Mouse (Mus musculus) forebrain, embryonic 13.5 days (tissue): ENCODE data around the gene Lats2. TPM values are rescaled to one million over a fixed set of nuclear protein-coding genes. Genes with fewer than 3 reads are reported as not detected.
"Not testable (repeated sequence)": the region's sequence is repeated elsewhere in the genome, so short reads cannot be mapped to it uniquely, and the experiment has no call there.

Experiments used
- ATAC-seq: fragments of 200-750 bp; cut with Nextera tagmentation; 2 replicates; pipeline ENCODE4 v1.8.0; 2017
- H3K27ac ChIP-seq: fragments of 300-500 bp; sonication (generic); 2 replicates; pipeline ENCODE4 v1.5.1; 2015; ENCODE audit warnings: inconsistent platforms, mild to moderate bottlenecking, moderate library complexity
- H3K27me3 ChIP-seq: fragments of 300-500 bp; sonication (generic); 2 replicates; pipeline ENCODE4 v1.6.1; 2015; ENCODE audit warnings: mild to moderate bottlenecking, inconsistent platforms
- H3K36me3 ChIP-seq: fragments of 300-500 bp; sonication (generic); 2 replicates; pipeline ENCODE4 v1.6.1; 2015; ENCODE audit warnings: mild to moderate bottlenecking, inconsistent platforms; ENCODE audit not compliant: poor library complexity, severe bottlenecking
- H3K4me1 ChIP-seq: fragments of 300-500 bp; sonication (generic); 2 replicates; pipeline ENCODE4 v1.6.1; 2015; ENCODE audit warnings: inconsistent platforms
- H3K4me2 ChIP-seq: fragments of 300-500 bp; sonication (generic); 2 replicates; pipeline ENCODE4 v1.6.1; 2015; ENCODE audit warnings: inconsistent platforms, mild to moderate bottlenecking, moderate library complexity
- H3K4me3 ChIP-seq: fragments of 300-500 bp; sonication (generic); 2 replicates; pipeline ENCODE4 v1.5.1; 2015; ENCODE audit warnings: mild to moderate bottlenecking, inconsistent platforms
- H3K9ac ChIP-seq: fragments of 300-500 bp; sonication (generic); 2 replicates; pipeline ENCODE4 v1.6.1; 2015; ENCODE audit warnings: mild to moderate bottlenecking, inconsistent platforms
- H3K9me3 ChIP-seq: fragments of 300-500 bp; sonication (generic); replicated peaks from 2 replicates; pipeline ENCODE4 v1.6.1; 2016; ENCODE audit warnings: inconsistent platforms
- WGBS: fragments of 180-500 bp; shearing (Covaris S2); methylation state at CpG from one replicate; pipeline ENCODE4 v1.1.7; 2015; 5-methylcytosine and 5-hydroxymethylcytosine counted together
- polyA plus RNA-seq: library from polyadenylated mRNA; unstranded; fragments of >200 nt; fragmentation: Nextera tagmentation; extraction: Ambion mirVana; gene quantifications from 2 replicates; pipeline ENCODE4 v1.2.1, GENCODE M21; 2015

Lats2 gene
- polyA plus RNA-seq, 1 experiment from 2014 or later = 8.3 TPM

GRCm38 (mm10) chr14:57756094-57756493, 2.1 kb downstream of the Lats2 start:
- H3K4me3 ChIP-seq = no peak overlapping the region
- H3K9me3 ChIP-seq = no peaks in the 10 kb centered on the region
- H3K27me3 ChIP-seq = no peaks in the 10 kb centered on the region
- WGBS = 91% methylated on average over 4 of the region's 4 CpGs
- no peak overlapping the region for H3K4me2 ChIP-seq
- no peak overlapping the region for H3K27ac ChIP-seq
- H3K36me3 ChIP-seq = no peaks in the 10 kb centered on the region
- ATAC-seq = no peak
- peaks cover 4% of the 10 kb centered on the region for H3K4me1 ChIP-seq
- H3K9ac ChIP-seq = no peak overlapping the region

DNA sequence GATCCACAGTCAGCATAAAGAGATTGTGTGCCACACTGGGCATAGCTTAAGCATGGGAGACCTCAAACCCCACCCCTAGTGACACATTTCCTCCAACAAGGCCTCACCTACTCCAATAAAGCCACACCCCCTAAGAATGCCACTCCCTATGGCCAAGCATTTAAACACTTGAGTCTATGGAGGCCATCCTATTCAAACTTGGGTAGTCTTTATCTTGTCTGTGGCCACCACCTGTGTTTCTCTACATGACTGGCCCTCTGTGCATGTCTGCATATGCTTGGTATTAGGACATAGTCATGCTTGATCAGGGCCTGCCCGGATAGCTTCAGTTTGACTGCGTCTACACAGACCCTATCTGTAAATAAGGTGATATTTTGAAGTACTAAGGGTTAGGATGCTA, 2.5 kb downstream of the Lats2 start:
- no peaks in the 10 kb centered on the region for H3K27me3 ChIP-seq
- no peak for ATAC-seq
- no peaks in the 10 kb centered on the region for H3K9me3 ChIP-seq
- H3K4me1 ChIP-seq = no peaks in the 10 kb centered on the region
- 97% methylated on average over 2 of the region's 2 CpGs for WGBS
- H3K9ac ChIP-seq = no peak overlapping the region
- H3K4me2 ChIP-seq = no peak overlapping the region
- H3K27ac ChIP-seq = no peak overlapping the region
- H3K4me3 ChIP-seq = no peak overlapping the region
- no peaks in the 10 kb centered on the region for H3K36me3 ChIP-seq

DNA sequence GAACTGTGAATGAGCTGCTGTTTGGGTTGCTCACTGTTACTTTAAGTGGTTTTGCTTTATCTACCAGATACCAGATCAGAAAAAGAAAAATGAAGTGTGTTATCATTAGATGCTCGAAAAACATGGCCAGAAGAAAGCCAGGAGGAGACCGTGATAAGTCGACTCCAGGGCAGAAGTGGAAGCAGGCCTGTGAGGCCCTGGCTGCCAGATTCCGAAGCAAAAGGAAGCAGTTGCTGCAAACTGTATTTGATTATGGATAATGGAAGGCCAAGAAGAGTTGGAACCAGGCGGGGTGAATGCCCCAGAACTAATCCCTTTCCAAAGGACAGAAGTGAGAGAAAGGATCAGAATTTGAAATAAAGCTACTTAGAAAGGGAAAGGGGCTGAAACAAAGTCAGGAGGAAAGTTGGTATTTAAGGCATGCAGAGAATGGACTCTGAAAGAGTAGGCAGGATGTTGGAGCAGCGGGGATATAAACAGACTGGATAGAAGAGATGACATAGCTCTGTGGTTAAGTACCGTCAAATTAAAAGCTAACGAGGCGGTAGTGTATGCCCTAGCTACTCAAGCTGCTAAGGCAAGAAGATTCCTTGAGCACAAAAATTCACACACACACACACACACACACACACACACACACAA, 4.7 kb downstream of the Lats2 start:
- no peak overlapping the region for H3K4me3 ChIP-seq
- no peaks in the 10 kb centered on the region for H3K36me3 ChIP-seq
- H3K4me1 ChIP-seq = no peaks in the 10 kb centered on the region
- no peak overlapping the region for H3K27ac ChIP-seq
- no peak overlapping the region for H3K9ac ChIP-seq
- no peak overlapping the region for H3K4me2 ChIP-seq
- 13% methylated on average over 9 of the region's 9 CpGs for WGBS
- H3K9me3 ChIP-seq = no peaks in the 10 kb centered on the region
- no peak for ATAC-seq
- H3K27me3 ChIP-seq = no peaks in the 10 kb centered on the region

DNA sequence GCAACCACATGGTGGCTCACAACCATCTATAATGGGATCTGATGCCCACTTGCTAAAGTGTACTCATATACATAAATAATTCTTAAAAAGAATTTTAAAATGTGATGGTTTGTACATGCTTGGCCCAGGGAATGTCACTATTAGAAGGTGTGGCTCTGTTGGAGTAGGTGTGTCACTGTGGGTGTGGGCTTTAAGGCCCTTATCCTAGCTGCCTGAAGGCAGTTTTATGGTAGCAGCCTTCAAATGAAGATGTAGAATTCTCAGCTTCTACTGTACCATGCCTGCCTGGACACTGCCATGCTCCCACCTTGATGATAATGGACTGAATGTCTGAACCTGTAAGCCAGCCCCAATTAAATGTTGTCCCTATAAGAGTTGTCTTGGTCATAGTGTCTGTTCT, 7.2 kb downstream of the Lats2 start:
- not testable (repeated sequence) for H3K27me3 ChIP-seq, H3K4me3 ChIP-seq, H3K4me1 ChIP-seq, H3K9ac ChIP-seq, ATAC-seq, H3K36me3 ChIP-seq, H3K9me3 ChIP-seq, H3K4me2 ChIP-seq, H3K27ac ChIP-seq

DNA sequence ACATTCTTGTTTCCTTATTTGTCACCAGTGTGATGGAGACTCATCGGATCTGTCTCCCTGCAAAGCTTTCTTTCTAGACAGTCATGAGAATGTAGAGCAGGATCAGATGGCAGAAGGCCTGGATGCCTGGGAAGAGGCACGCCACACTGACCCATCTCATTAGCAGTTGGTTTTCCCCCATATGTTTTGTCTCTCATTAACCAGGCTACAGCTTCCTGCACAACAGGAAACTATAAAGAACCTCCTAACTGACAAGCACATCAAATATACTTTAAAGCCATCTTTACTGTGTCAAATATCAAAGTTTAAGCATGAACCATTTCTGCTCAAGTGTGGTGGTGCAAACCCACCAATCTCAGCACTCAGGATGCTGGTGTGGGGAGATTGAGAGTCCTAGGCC, 8.7 kb downstream of the Lats2 start:
- 74% methylated on average over 2 of the region's 2 CpGs for WGBS
- ATAC-seq = no peak

GRCm38 (mm10) chr14:57746001-57746771, 12.0 kb downstream of the Lats2 start, which contains the start of gene Gm49361:
Gm49361 (minus strand) TSS chr14:57746103.
- peak; percentile 88 for ATAC-seq
- WGBS = under 1% methylated on average over 64 of the region's 68 CpGs
- Histone ChIP-seq H3K27ac (peak within 1 kb of the TSS; percentile 54), H3K27me3 (peaks cover 7% of the 10 kb centered on the region; the same call in 1 of the 2 replicates), H3K9me3 (no peaks in the 10 kb centered on the region), H3K4me2 (peak within 1 kb of the TSS; percentile 93), H3K4me1 (peaks cover 22% of the 10 kb centered on the region), H3K4me3 (peak within 1 kb of the TSS; percentile 90), H3K36me3 (no peaks in the 10 kb centered on the region), H3K9ac (peak within 1 kb of the TSS; percentile 86)

More for the DNA sequence above, 8.7 kb downstream of the Lats2 start:
- H3K36me3 ChIP-seq = no peaks in the 10 kb centered on the region
- no peak overlapping the region for H3K4me3 ChIP-seq
- no peak overlapping the region for H3K9ac ChIP-seq
- peaks cover 7% of the 10 kb centered on the region; the same call in 1 of the 2 replicates for H3K27me3 ChIP-seq
- H3K9me3 ChIP-seq = no peaks in the 10 kb centered on the region
- peaks cover 9% of the 10 kb centered on the region for H3K4me1 ChIP-seq
- no peak overlapping the region for H3K4me2 ChIP-seq
- no peak overlapping the region for H3K27ac ChIP-seq

DNA sequence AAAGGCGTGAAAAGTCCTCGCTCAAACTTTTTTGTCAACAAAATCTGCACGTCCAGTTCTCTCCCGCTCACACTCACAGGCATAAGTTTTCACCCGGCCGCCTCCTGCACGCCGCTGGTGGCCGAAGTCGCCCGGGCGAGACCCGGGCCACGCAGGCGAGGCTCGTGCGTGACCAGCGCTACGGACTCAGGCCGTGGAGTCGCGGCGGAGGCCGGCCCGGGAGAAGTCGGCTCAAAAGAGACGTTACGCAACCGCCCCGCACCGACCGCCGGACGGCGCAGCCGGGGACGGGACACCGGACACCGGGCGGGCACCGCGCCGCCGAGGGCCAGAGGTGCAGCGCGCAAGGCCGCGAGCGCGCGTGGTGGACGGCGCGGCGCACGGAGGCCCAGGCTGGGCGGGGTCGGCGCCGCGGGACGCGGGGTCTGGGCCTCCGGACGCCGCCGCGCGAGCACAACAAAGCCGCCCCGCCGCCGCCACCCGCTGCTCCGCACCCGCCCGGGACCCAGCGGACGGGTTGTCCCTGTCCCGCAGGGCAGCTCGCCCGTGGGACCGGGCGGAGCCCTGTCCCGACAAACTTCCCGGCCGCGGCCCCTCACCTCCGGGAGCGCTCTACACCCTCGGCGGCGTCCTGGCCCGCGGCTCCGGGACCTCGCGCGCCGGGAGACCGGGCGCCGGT, 12.8 kb downstream of the Lats2 start:
- whole genome bisulfite sequencing = under 1% methylated on average over 63 of the region's 103 CpGs
- H3K27ac ChIP-seq = peak overlapping the region; percentile 54

DNA sequence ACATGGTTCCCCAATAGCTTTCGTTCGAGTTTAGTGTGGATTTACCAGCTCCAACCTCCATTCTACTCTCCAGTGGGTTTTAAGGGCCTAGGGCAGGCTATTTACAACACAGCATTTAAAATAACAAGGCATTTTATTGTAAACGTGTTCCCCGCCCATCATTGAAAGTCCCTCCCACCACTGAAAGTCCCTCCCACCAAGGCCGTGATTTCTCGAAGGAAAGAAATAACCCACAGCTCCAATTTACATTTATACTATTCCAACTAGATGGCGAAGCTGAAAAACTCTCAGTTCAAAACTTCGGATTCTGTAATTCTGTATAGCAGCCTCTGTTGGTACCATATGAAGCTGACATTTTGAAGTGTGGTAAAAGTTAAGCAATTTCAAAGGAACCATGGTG, 13.6 kb downstream of the Lats2 start:
- WGBS = under 1% methylated on average over 8 of the region's 8 CpGs
- Histone ChIP-seq H3K27ac (no peak overlapping the region), H3K27me3 (peaks cover 7% of the 10 kb centered on the region; the same call in 1 of the 2 replicates), H3K9me3 (no peaks in the 10 kb centered on the region), H3K4me2 (peak overlapping the region; percentile 93), H3K4me3 (peak overlapping the region; percentile 90), H3K9ac (no peak overlapping the region), H3K36me3 (no peaks in the 10 kb centered on the region), H3K4me1 (peaks cover 22% of the 10 kb centered on the region)
- no peak for ATAC-seq

More for the DNA sequence above, 12.8 kb downstream of the Lats2 start:
- Histone ChIP-seq H3K27me3 (peaks cover 7% of the 10 kb centered on the region; the same call in 1 of the 2 replicates), H3K36me3 (no peaks in the 10 kb centered on the region), H3K9ac (peak overlapping the region; percentile 86), H3K4me2 (peak overlapping the region; percentile 93), H3K4me3 (peak overlapping the region; percentile 90), H3K4me1 (peaks cover 22% of the 10 kb centered on the region), H3K9me3 (no peaks in the 10 kb centered on the region)
- ATAC-seq = peak; percentile 70

DNA sequence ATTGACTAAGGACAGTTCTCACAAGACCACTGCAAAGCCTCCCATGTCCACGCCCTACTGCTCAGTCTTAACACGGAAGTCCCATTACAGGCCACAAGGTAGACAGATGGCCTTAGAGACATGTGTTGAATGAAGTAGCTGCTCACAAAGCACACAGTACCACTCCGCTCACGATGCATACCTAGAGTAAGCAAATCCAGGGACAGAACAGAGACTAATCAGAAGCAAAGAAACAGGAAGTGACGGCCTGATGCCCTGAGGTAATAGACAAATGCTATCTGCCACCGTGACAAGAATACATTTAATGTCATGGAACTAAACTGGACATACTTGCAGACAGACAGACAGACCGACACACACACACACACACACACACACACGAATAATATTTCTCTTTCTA, 17.5 kb downstream of the Lats2 start:
- 89% methylated on average over 8 of the region's 8 CpGs for WGBS
- H3K9ac ChIP-seq = no peak overlapping the region
- H3K9me3 ChIP-seq = no peaks in the 10 kb centered on the region
- H3K36me3 ChIP-seq = no peaks in the 10 kb centered on the region
- no peak for ATAC-seq
- H3K4me2 ChIP-seq = no peak overlapping the region
- peaks cover 31% of the 10 kb centered on the region for H3K4me1 ChIP-seq
- no peak overlapping the region for H3K4me3 ChIP-seq
- no peaks in the 10 kb centered on the region for H3K27me3 ChIP-seq
- H3K27ac ChIP-seq = no peak overlapping the region

- H3K4me3 ChIP-seq = no peak overlapping the region
- no peaks in the 10 kb centered on the region for H3K27me3 ChIP-seq
- no peak overlapping the region for H3K4me2 ChIP-seq
- H3K4me1 ChIP-seq = peaks cover 26% of the 10 kb centered on the region
- ATAC-seq = no peak
- no peaks in the 10 kb centered on the region for H3K36me3 ChIP-seq
- H3K9me3 ChIP-seq = no peaks in the 10 kb centered on the region
- H3K9ac ChIP-seq = no peak overlapping the region
- no peak overlapping the region for H3K27ac ChIP-seq
Observed at GRCm38 (mm10) chr14:57737089-57737488, 21.1 kb downstream of the Lats2 start.

DNA sequence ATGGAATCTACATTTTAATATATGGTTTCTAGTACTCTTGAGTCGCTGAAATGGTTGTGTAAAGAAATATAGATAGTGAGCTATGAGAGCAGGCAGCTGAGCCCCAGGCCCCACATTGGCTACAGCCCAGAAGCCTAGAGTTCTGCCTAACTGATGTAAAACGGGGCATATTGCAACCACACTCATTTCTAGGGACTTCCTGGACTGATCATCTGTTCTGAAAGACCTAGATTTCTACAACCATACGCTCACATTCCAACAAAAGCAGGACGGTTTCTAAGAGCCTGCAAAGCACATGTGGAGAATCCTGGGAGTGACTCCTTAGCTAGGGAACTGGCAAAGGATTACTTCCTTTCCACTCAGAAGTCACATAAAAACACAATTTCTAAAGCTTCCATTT, 22.0 kb downstream of the Lats2 start:
- H3K4me2 ChIP-seq = no peak overlapping the region
- WGBS = 74% methylated on average over 4 of the region's 4 CpGs
- no peak overlapping the region for H3K27ac ChIP-seq
- no peak for ATAC-seq
- peaks cover 28% of the 10 kb centered on the region for H3K4me1 ChIP-seq
- no peaks in the 10 kb centered on the region for H3K27me3 ChIP-seq
- no peak overlapping the region for H3K4me3 ChIP-seq
- H3K36me3 ChIP-seq = no peaks in the 10 kb centered on the region
- H3K9ac ChIP-seq = no peak overlapping the region
- H3K9me3 ChIP-seq = no peaks in the 10 kb centered on the region

DNA sequence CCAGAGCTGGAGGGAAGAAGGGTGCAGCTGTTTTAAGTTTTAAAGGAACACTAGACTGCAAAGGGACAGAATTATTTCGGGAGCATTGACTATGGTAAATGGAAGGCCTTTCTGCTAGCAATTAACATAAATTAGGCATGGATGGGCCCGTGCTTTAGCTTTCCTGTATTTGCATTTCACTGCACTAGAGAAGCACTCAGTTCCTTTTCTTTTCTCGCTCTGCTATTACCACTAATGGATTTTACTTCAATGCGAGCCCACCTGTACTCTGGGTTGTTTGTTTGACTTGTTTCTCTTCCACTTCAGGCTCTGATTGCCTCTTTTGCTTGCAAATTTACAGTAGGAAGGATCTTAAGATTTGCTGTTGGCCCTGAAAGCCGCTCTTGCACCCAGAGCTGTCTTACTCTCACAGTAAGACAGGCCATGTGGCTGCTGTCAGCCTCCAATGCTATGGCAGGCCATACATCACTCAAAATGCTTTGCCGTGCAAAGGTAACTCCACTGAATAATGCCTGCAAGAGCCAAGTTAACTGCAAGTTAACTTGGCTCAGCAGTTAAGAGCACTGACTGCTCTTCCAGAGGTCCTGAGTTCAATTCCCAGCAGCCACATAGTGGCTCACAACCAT, 25.4 kb downstream of the Lats2 start:
- 43% methylated on average over 6 of the region's 6 CpGs for WGBS

More for the DNA sequence above, 25.4 kb downstream of the Lats2 start:
- peak; percentile 62 for ATAC-seq
- no peaks in the 10 kb centered on the region for H3K9me3 ChIP-seq
- H3K36me3 ChIP-seq = no peaks in the 10 kb centered on the region
- H3K4me2 ChIP-seq = no peak overlapping the region
- peak overlapping the region; percentile 63 for H3K27ac ChIP-seq
- H3K4me3 ChIP-seq = no peak overlapping the region
- H3K27me3 ChIP-seq = no peaks in the 10 kb centered on the region
- peaks cover 46% of the 10 kb centered on the region for H3K4me1 ChIP-seq
- H3K9ac ChIP-seq = no peak overlapping the region
